ENCODE assay signal across 18 mouse cellular contexts in the genomic region with DNA sequence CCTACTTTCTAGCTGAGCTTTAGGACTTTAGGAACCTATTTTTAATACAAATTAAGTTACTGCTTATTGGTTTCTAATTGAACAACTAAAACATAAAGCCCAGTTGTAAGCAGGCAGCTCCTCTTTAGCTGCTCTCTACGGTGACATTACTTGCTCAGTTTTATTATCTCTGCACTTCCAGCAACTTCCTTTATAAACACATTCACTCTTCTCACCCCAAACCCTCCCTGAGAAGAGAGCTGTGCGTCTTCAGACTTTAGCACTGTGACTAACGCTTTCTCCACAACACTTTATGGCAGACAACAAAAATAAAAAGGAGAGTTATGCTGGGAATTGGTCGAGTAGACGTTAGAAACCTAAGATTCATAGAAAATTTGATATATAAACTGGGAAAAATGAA.
"Had no signal": no experiment of that assay in that cellular context is flagged by ENCODE, and none has a peak within 500 bp of the region (broad histone marks: within the 10 kb centered on the region; RNA-seq: fewer than 3 reads in every experiment).

No protein-coding gene starts in this region.

- H3K4me2 ChIP-seq: lung, embryonic 14.5 days; midbrain, embryonic 12.5 days; midbrain, embryonic 15.5 days; neural tube, embryonic 12.5 days; stomach, embryonic 15.5 days had no signal

- ATAC-seq: midbrain, embryonic 15.5 days had no signal

- H3K27me3 ChIP-seq: midbrain, embryonic 12.5 days; midbrain, embryonic 15.5 days; neural tube, embryonic 12.5 days; stomach, embryonic 15.5 days had no signal

- H3K4me1 ChIP-seq: midbrain, embryonic 10.5 days; midbrain, embryonic 12.5 days; midbrain, embryonic 15.5 days; neural tube, embryonic 12.5 days; stomach, embryonic 15.5 days had no signal

- H3K4me3 ChIP-seq: midbrain, embryonic 10.5 days; midbrain, embryonic 12.5 days; midbrain, embryonic 15.5 days; myocyte; neural tube, embryonic 12.5 days; stomach, embryonic 15.5 days had no signal

- H3K9ac ChIP-seq: liver, embryonic 14.5 days; lung, embryonic 14.5 days; midbrain, embryonic 12.5 days; midbrain, embryonic 15.5 days; neural tube, embryonic 12.5 days; stomach, embryonic 15.5 days had no signal

- H3K27ac ChIP-seq: liver, embryonic 14.5 days; midbrain, embryonic 10.5 days; midbrain, embryonic 12.5 days; midbrain, embryonic 15.5 days; neural tube, embryonic 12.5 days; stomach, embryonic 15.5 days; stomach, postnatal 0 days had no signal

- DNase-seq: lung, adult 18-20 months; lung, embryonic 14.5 days; lung, postnatal 10 days; lung, postnatal 4 days; retina, postnatal 1 day; right cerebral cortex, adult 18-20 months; right cerebral cortex, postnatal 25 days; thymus, adult 2 months; thymus, postnatal 25 days; thymus, postnatal 4 days had no signal

- H3K9me3 ChIP-seq: midbrain, embryonic 10.5 days; midbrain, embryonic 12.5 days; midbrain, embryonic 15.5 days; neural tube, embryonic 12.5 days; stomach, embryonic 15.5 days had no signal
